Comparison of ENCODE assay signal across 8 mouse cellular contexts in genomic region chr15:37006475-37007164, GRCm38 (mm10). TPM values are rescaled to one million over a fixed set of nuclear protein-coding genes. Genes with fewer than 3 reads are reported as not detected.
DNase-seq lines count a peak whose midpoint lies in the region; ATAC-seq and TF ChIP-seq lines count a peak whose summit lies in the region.

No protein-coding gene starts in this region.

- H3K4me1 ChIP-seq in E14TG2a.4 (replicated peaks; ENCODE audit: low read depth, low read length) = peaks cover 77% of the 10 kb centered on the region
- peaks cover 27% of the 10 kb centered on the region for H3K4me1 ChIP-seq in embryonic facial prominence, embryonic 10.5 days
- H3K4me1 ChIP-seq in heart, embryonic 15.5 days (replicated peaks) = peaks cover 23% of the 10 kb centered on the region
- H3K4me1 ChIP-seq in limb, embryonic 15.5 days = peaks cover 12% of the 10 kb centered on the region
- peaks cover 24% of the 10 kb centered on the region for H3K4me1 ChIP-seq in midbrain, embryonic 14.5 days (ENCODE audit: control insufficient read depth, insufficient read depth, low read length)
- peaks cover 21% of the 10 kb centered on the region for H3K4me1 ChIP-seq in stomach, embryonic 16.5 days (ENCODE audit: control insufficient read depth, insufficient read depth, low read length)

- H3K9ac ChIP-seq in heart, embryonic 15.5 days = peak overlapping the region; percentile 99
- peak overlapping the region; percentile 98 for H3K9ac ChIP-seq in limb, embryonic 15.5 days
- peak overlapping the region; percentile 94 for H3K9ac ChIP-seq in midbrain, embryonic 14.5 days (replicated peaks; ENCODE audit: low read length)
- peak overlapping the region; percentile 99 for H3K9ac ChIP-seq in stomach, embryonic 16.5 days (ENCODE audit: low read length)

- no peak for TF ChIP-seq CTCF in E14TG2a.4 (conservative IDR thresholded peaks at IDR 0.05; ENCODE audit: low read length)

- peak; percentile 56 for DNase-seq in 3T3-L1 (ENCODE audit: low read depth, low spot score)
- DNase-seq in embryonic facial prominence, embryonic 10.5 days (ENCODE audit: low spot score) = no peak
- peak; percentile 14 for DNase-seq in midbrain, embryonic 14.5 days
- DNase-seq in ovary, postnatal 36 days (ENCODE audit: low spot score) = no peak

- ATAC-seq in heart, embryonic 15.5 days (replicated peaks; ENCODE audit: insufficient number of reproducible peaks, insufficient read depth, low FRiP score, low read depth) = peak; percentile 48
- no peak; the same call in 1 of the 2 replicates for ATAC-seq in limb, embryonic 15.5 days (ENCODE audit: insufficient number of reproducible peaks, low FRiP score, low TSS enrichment, low read depth)
- ATAC-seq in midbrain, embryonic 14.5 days (ENCODE audit: low FRiP score, low TSS enrichment) = no peak; the same call in 1 of the 2 replicates
- peak; percentile 46 for ATAC-seq in stomach, embryonic 16.5 days (ENCODE audit: insufficient read depth, low FRiP score)

- peak overlapping the region; percentile 98 for H3K27ac ChIP-seq in embryonic facial prominence, embryonic 10.5 days (replicated peaks)
- H3K27ac ChIP-seq in heart, embryonic 15.5 days = peak overlapping the region; percentile 93
- H3K27ac ChIP-seq in limb, embryonic 15.5 days = peak overlapping the region; percentile 96
- H3K27ac ChIP-seq in midbrain, embryonic 14.5 days (replicated peaks; ENCODE audit: low read depth, low read length) = peak overlapping the region; percentile 97
- H3K27ac ChIP-seq in stomach, embryonic 16.5 days (ENCODE audit: low read length) = peak overlapping the region; percentile 98

- no peaks in the 10 kb centered on the region for H3K9me3 ChIP-seq in E14TG2a.4 (ENCODE audit: low read length)
- H3K9me3 ChIP-seq in embryonic facial prominence, embryonic 10.5 days = no peaks in the 10 kb centered on the region
- H3K9me3 ChIP-seq in heart, embryonic 15.5 days (replicated peaks) = no peaks in the 10 kb centered on the region
- H3K9me3 ChIP-seq in limb, embryonic 15.5 days = no peaks in the 10 kb centered on the region
- H3K9me3 ChIP-seq in midbrain, embryonic 14.5 days (ENCODE audit: control insufficient read depth, low read length) = no peaks in the 10 kb centered on the region
- H3K9me3 ChIP-seq in stomach, embryonic 16.5 days (replicated peaks; ENCODE audit: control insufficient read depth, low read length) = no peaks in the 10 kb centered on the region

- peaks cover 41% of the 10 kb centered on the region for H3K36me3 ChIP-seq in E14TG2a.4 (ENCODE audit: insufficient read depth, low read length)
- peaks cover 39% of the 10 kb centered on the region for H3K36me3 ChIP-seq in embryonic facial prominence, embryonic 10.5 days (replicated peaks)
- peaks cover 16% of the 10 kb centered on the region for H3K36me3 ChIP-seq in heart, embryonic 15.5 days
- peaks cover 18% of the 10 kb centered on the region for H3K36me3 ChIP-seq in limb, embryonic 15.5 days
- peaks cover 14% of the 10 kb centered on the region for H3K36me3 ChIP-seq in midbrain, embryonic 14.5 days (ENCODE audit: control insufficient read depth, insufficient read depth, low read length)
- H3K36me3 ChIP-seq in stomach, embryonic 16.5 days (ENCODE audit: control insufficient read depth, insufficient read depth, low read length) = 0 out of 2 replicates have a peak, but pooled peaks cover 5% of the 10 kb centered on the region

- H3K4me2 ChIP-seq in heart, embryonic 15.5 days = peak overlapping the region; percentile 63
- H3K4me2 ChIP-seq in limb, embryonic 15.5 days = peak overlapping the region; percentile 45
- H3K4me2 ChIP-seq in midbrain, embryonic 14.5 days (ENCODE audit: low read length) = peak overlapping the region; percentile 65
- peak overlapping the region; percentile 65 for H3K4me2 ChIP-seq in stomach, embryonic 16.5 days (ENCODE audit: low read depth, low read length)

- H3K27me3 ChIP-seq in E14TG2a.4 (ENCODE audit: insufficient read depth, low read length) = no peaks in the 10 kb centered on the region
- H3K27me3 ChIP-seq in embryonic facial prominence, embryonic 10.5 days (replicated peaks; ENCODE audit: low read depth, poor library complexity, severe bottlenecking) = no peaks in the 10 kb centered on the region
- no peaks in the 10 kb centered on the region for H3K27me3 ChIP-seq in heart, embryonic 15.5 days
- no peaks in the 10 kb centered on the region for H3K27me3 ChIP-seq in limb, embryonic 15.5 days
- H3K27me3 ChIP-seq in midbrain, embryonic 14.5 days (ENCODE audit: control insufficient read depth, insufficient read depth, low read length) = no peaks in the 10 kb centered on the region
- no peaks in the 10 kb centered on the region for H3K27me3 ChIP-seq in stomach, embryonic 16.5 days (ENCODE audit: control insufficient read depth, insufficient read depth, low read length)

- peak overlapping the region; percentile 94 for H3K4me3 ChIP-seq in E14TG2a.4 (replicated peaks; ENCODE audit: low read length)
- peak overlapping the region; percentile 89 for H3K4me3 ChIP-seq in embryonic facial prominence, embryonic 10.5 days
- H3K4me3 ChIP-seq in heart, embryonic 15.5 days = peak overlapping the region; percentile 79
- H3K4me3 ChIP-seq in limb, embryonic 15.5 days = peak overlapping the region; percentile 97
- H3K4me3 ChIP-seq in midbrain, embryonic 14.5 days (replicated peaks; ENCODE audit: low read depth, low read length) = peak overlapping the region; percentile 82
- H3K4me3 ChIP-seq in stomach, embryonic 16.5 days (replicated peaks; ENCODE audit: low read length) = peak overlapping the region; percentile 98

- WGBS in embryonic facial prominence, embryonic 10.5 days = under 1% methylated on average over 48 of the region's 48 CpGs
- WGBS in heart, embryonic 15.5 days = under 1% methylated on average over 48 of the region's 48 CpGs
- under 1% methylated on average over 48 of the region's 48 CpGs for WGBS in limb, embryonic 15.5 days
- WGBS in midbrain, embryonic 14.5 days = 1% methylated on average over 48 of the region's 48 CpGs
- under 1% methylated on average over 47 of the region's 48 CpGs for WGBS in stomach, embryonic 16.5 days

RNA-seq across cellular contexts. Expression of gene Zfp706, which starts 1.0 kb away (rescaled TPM):
- polyA plus RNA-seq in embryonic facial prominence, embryonic 10.5 days (2016; fragmentation: Nextera tagmentation; extraction: Ambion mirVana) = 494 and 511 TPM in 2 replicates
- polyA plus RNA-seq in heart, embryonic 15.5 days (2015; fragmentation: Nextera tagmentation; extraction: Ambion mirVana) = 379 and 460 TPM in 2 replicates
- polyA plus RNA-seq in limb, embryonic 15.5 days (2015; fragmentation: Nextera tagmentation; extraction: Ambion mirVana) = 515 and 536 TPM in 2 replicates
- 416 and 455 TPM in 2 replicates for polyA plus RNA-seq in midbrain, embryonic 14.5 days (2014; fragmentation: Nextera tagmentation; extraction: Ambion mirVana)
- polyA plus RNA-seq in stomach, embryonic 16.5 days (2015; fragmentation: Nextera tagmentation; extraction: Ambion mirVana) = 461 and 509 TPM in 2 replicates

Comparison
In these comparisons a context has a peak if more than half of its experiments do, and no peak if none do; other contexts are left out.
1. DNase-seq: peak in 3T3-L1 (single experiment) and midbrain, embryonic 14.5 days (single experiment); none in embryonic facial prominence, embryonic 10.5 days (single experiment) and ovary, postnatal 36 days (single experiment).
2. ATAC-seq: peak in heart, embryonic 15.5 days (single experiment) and stomach, embryonic 16.5 days (single experiment); none in limb, embryonic 15.5 days (single experiment) and midbrain, embryonic 14.5 days (single experiment).
3. Peak in every context shown above with its lines, with median percentiles within 50 percentile points of each other: H3K4me3 ChIP-seq, H3K27ac ChIP-seq, H3K4me2 ChIP-seq and H3K9ac ChIP-seq.